Mouse (Mus musculus): ENCODE results near the gene Trip11.

The Trip11 gene

GRCm38 (mm10) chr12:101821596-101821995 lies 91.5 kb downstream of the Trip11 start:
- DNase-seq (ENCODE audit: low spot score) = no peak

- no peak for DNase-seq (ENCODE audit: low spot score)
These were observed 93.5 kb downstream of the Trip11 start for GRCm38 (mm10) chr12:101819570-101819969.

- no peak for DNase-seq (ENCODE audit: low spot score)
These were observed 94.3 kb downstream of the Trip11 start, which contains the start of gene Fbln5 for GRCm38 (mm10) chr12:101818608-101819370. TSS of gene Fbln5 (minus strand) at chr12:101819055.

- DNase-seq (ENCODE audit: low spot score) = no peak
These were observed 94.8 kb downstream of the Trip11 start for GRCm38 (mm10) chr12:101818246-101818607.

- DNase-seq (ENCODE audit: low spot score) = no peak
These were observed 96.3 kb downstream of the Trip11 start for GRCm38 (mm10) chr12:101816810-101817209.

- DNase-seq (ENCODE audit: low spot score) = no peak
These were observed 97.3 kb downstream of the Trip11 start for GRCm38 (mm10) chr12:101815796-101816195.

GRCm38 (mm10) chr12:101814423-101814822 lies 98.6 kb downstream of the Trip11 start:
- no peak for DNase-seq (ENCODE audit: low spot score)

GRCm38 (mm10) chr12:101811181-101811580 lies 101.9 kb downstream of the Trip11 start:
- DNase-seq (ENCODE audit: low spot score) = no peak

GRCm38 (mm10) chr12:101810515-101810914 lies 102.6 kb downstream of the Trip11 start:
- no peak for DNase-seq (ENCODE audit: low spot score)

GRCm38 (mm10) chr12:101807400-101807799 lies 105.7 kb downstream of the Trip11 start:
- no peak for DNase-seq (ENCODE audit: low spot score)

GRCm38 (mm10) chr12:101802445-101802844 lies 110.6 kb downstream of the Trip11 start:
- no peak for DNase-seq (ENCODE audit: low spot score)

GRCm38 (mm10) chr12:101801744-101802143 lies 111.3 kb downstream of the Trip11 start:
- no peak for DNase-seq (ENCODE audit: low spot score)

- DNase-seq (ENCODE audit: low spot score) = no peak
These were observed 112.0 kb downstream of the Trip11 start for GRCm38 (mm10) chr12:101801051-101801450.

GRCm38 (mm10) chr12:101798189-101798922 lies 114.7 kb downstream of the Trip11 start:
- no peak for DNase-seq (ENCODE audit: low spot score)

GRCm38 (mm10) chr12:101794458-101794857 lies 118.6 kb downstream of the Trip11 start:
- no peak for DNase-seq (ENCODE audit: low spot score)

GRCm38 (mm10) chr12:101793221-101793621 lies 119.8 kb downstream of the Trip11 start:
- no peak for DNase-seq (ENCODE audit: low spot score)

- DNase-seq (ENCODE audit: low spot score) = no peak
These were observed 120.4 kb downstream of the Trip11 start for GRCm38 (mm10) chr12:101792684-101793083.

- no peak for DNase-seq (ENCODE audit: low spot score)
These were observed 123.3 kb downstream of the Trip11 start for GRCm38 (mm10) chr12:101789767-101790166.

- no peak for DNase-seq (ENCODE audit: low spot score)
These were observed 123.8 kb downstream of the Trip11 start for GRCm38 (mm10) chr12:101789250-101789649.
